Mouse (Mus musculus) monocyte, adult 2 months (primary cell): ENCODE data around the gene Unc80.

ENCODE experiments used
- DNase-seq, 2 experiments: peaks; one replicate each; pipeline ENCODE4 v3.0.0; 2022; ENCODE audit warnings: low spot score in 2 of 2, low read depth in 1 of 2

Gene Unc80

DNA sequence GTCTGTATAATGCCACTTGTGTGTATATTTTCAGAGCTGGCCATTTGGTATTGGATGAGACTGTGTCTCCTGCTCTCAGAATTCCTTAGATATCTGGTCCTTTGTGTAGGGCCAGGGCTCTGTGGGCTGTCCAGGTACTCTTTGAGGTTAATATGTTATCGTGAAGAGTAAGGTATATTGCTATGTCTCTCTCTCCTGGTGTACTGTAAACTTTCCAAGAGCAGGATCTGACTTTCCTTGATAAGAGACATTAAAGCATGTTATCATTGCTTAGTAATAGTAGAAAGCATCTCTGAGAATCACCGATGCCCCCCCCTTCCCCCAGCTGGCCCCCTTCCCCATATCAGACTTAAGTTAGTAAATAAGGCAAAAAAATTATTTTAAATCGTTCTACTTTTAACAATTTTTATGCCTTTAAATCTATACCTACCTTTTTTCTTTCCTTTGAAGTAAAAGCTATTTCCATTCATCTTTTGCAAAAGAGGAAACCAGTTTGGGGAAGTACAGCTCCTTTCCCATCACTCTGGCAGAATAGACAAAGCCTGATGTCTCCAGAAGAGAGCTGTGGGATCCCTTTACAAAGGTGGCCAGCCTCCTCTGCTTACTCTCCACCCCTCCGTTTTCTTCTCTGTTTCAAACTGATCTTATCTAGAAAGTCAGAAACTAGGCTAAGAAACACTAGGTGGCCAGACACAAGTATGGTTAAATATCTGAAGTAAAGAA is 234.6 kb downstream of the Unc80 start:
- no peak for DNase-seq

DNA sequence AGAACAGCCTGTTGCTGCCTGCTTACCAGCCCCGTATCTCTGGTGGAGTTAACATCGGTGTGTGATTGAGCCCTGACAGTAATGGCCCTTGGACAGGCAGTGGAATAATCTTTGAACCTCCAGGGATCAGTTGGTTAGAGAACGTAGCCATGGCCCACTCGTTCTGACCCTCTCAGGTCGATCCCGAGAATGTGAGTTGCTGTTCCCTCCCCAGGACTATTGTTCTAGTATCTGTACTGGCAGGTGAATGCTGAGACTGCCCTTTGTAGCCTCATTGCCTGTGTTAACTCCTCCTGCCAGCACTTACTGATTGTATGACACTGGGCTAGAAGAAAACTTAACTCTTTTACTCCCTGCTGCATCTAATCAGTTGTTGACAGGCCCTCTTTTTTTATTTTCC is 236.4 kb downstream of the Unc80 start:
- DNase-seq: no peak

DNA sequence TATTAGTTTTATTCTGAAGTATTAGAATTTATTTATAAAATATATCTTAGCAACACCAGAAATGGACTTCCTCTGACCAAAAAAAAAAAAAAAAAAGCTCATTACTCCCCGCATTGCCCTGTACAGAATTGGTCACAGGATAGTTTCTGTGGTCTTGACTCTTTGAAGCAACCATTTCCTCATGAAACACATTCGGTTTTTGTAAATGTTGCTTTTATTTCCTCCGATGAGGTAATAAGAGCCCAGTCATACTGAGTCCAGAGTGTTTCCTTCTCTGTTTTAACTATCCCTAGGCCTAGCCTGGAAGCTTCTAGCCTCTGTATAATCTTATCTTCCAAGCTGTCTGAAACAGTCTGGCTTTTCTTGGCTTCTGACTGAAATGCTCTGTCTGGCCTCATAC is 244.7 kb downstream of the Unc80 start:
- DNase-seq: no peak

DNA sequence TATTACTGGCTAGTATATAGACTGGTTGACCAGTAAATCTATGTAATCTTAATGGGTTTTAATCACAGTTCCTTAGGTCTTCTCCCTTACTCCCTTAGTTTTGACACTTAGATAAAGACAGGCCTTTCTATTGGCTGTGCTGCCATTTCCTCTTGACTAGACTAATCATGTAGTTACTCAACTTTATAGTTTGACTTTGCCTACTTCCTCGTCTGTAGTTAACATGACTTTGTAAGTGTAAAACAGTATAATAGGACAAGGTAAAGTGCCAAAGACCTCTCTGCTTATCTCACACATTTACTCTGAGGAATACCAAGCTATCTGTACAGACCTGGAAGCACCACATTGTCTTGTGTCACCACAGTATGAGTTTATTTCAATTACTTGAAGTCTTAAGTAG is 262.4 kb downstream of the Unc80 start:
- no peak for DNase-seq
